Mouse (Mus musculus): ENCODE results near the gene Gm49368. TPM values are rescaled to one million over a fixed set of nuclear protein-coding genes. Genes with fewer than 3 reads are reported as not detected.

The Gm49368 gene
- polyA plus RNA-seq, 1 experiment from 2014 or later = not detected

DNA sequence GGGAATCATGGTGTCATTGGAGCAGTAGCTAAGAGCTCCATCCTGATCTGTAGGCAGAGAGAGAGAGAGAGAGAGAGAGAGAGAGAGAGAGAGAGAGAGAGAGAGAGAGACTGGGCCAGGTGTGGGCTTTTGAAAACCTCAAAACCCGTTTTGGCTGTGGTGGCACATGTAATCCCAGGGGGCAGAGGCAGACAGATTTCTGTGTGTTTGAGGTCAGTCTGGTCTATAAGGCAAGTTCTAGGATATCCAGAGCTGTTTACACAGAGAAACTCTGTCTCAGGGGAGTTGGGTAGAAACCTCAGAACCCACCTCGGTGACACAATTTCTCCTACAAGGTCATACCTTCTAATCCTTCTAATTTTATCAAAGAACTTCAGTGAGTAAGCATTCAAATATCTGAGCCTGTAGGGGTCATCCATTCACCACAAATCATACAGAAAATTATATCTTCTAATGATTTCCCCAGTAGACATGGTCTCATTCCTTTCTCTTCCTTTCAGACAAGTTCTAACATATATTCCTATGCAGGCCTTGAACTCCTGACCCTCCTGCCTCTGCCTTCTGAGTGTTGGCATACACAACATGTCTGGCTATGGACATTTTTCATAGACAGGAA, 38.4 kb downstream of the Gm49368 start:
- Histone ChIP-seq H3K27ac (no peak overlapping the region), H3K9me3 (replicated peaks; ENCODE audit: low read length) (no peaks in the 10 kb centered on the region), H3K4me3 (replicated peaks; ENCODE audit: low read depth, low read length) (no peak overlapping the region), H3K9ac (ENCODE audit: low read depth, low read length) (no peak overlapping the region), H3K27me3 (ENCODE audit: insufficient read depth, low read length) (no peaks in the 10 kb centered on the region), H3K4me2 (ENCODE audit: low read length) (no peak overlapping the region), H3K36me3 (ENCODE audit: insufficient read depth, low read length) (no peaks in the 10 kb centered on the region), H3K4me1 (replicated peaks; ENCODE audit: insufficient read depth, low read length) (no peaks in the 10 kb centered on the region)
- ATAC-seq (replicated peaks; ENCODE audit: low FRiP score, low read depth) = no peak
- DNase-seq (ENCODE audit: low spot score) = no peak
- TF ChIP-seq CTCF (IDR thresholded peaks at IDR 0.05; ENCODE audit: low read depth) = no peak
- WGBS = 74% methylated on average over 2 of the region's 2 CpGs

DNA sequence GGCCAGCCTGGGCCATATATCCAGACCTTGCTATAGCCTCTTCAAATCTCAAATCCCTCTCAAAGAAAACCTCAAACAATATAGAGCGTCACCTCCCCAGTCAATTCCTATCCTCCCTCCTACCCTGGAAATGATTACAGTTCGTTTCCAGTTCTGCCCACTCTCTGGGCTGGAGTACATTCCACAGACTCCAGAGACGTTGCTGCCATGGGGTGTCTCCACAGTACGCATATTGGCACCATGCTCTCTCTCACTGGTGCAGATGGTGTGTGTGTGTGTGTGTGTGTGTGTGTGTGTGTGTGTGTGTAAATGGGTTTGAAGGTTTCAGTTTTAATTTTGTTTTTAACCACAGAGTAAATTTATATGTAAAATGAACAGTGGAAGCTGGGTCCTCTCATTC, 42.8 kb downstream of the Gm49368 start:
- H3K27ac ChIP-seq = no peak overlapping the region
- no peak overlapping the region for H3K4me2 ChIP-seq (ENCODE audit: low read length)
- 66% methylated on average over 4 of the region's 4 CpGs for WGBS
- no peaks in the 10 kb centered on the region for H3K4me1 ChIP-seq (replicated peaks; ENCODE audit: insufficient read depth, low read length)
- no peaks in the 10 kb centered on the region for H3K9me3 ChIP-seq (replicated peaks; ENCODE audit: low read length)
- no peak overlapping the region for H3K9ac ChIP-seq (ENCODE audit: low read depth, low read length)
- no peaks in the 10 kb centered on the region for H3K36me3 ChIP-seq (ENCODE audit: insufficient read depth, low read length)
- DNase-seq (ENCODE audit: low spot score) = no peak
- ATAC-seq (replicated peaks; ENCODE audit: low FRiP score, low read depth) = no peak
- H3K4me3 ChIP-seq (replicated peaks; ENCODE audit: low read depth, low read length) = no peak overlapping the region
- TF ChIP-seq CTCF (IDR thresholded peaks at IDR 0.05; ENCODE audit: low read depth) = no peak
- H3K27me3 ChIP-seq (ENCODE audit: insufficient read depth, low read length) = no peaks in the 10 kb centered on the region

- no peak overlapping the region for H3K4me3 ChIP-seq (replicated peaks; ENCODE audit: low read depth, low read length)
- 88% methylated on average over 7 of the region's 7 CpGs for WGBS
Measured at GRCm38 (mm10) chr7:128107462-128107861, 45.0 kb downstream of the Gm49368 start.

DNA sequence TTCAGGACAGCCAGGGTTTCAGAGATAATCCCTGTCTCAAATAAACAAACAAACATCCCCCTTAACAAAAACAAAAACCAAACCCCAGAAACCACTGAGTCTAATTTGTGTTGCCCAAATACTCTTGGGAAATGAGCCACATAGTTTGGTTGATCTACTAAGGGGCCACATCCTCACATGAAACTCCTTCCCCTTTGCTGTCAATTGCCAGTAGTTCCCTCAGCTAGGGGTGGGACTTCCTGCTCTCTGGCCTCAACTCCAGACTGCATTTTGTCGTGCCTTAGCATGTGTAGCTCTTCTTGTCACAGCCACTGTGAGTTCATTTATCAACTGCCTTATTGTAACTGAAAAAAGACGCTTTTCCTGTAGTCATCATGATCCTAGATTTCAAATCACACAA, 47.8 kb downstream of the Gm49368 start:
- Histone ChIP-seq H3K27ac (no peak overlapping the region), H3K36me3 (ENCODE audit: insufficient read depth, low read length) (no peaks in the 10 kb centered on the region), H3K4me1 (replicated peaks; ENCODE audit: insufficient read depth, low read length) (no peaks in the 10 kb centered on the region), H3K9ac (ENCODE audit: low read depth, low read length) (no peak overlapping the region), H3K27me3 (ENCODE audit: insufficient read depth, low read length) (no peaks in the 10 kb centered on the region), H3K4me2 (ENCODE audit: low read length) (no peak overlapping the region), H3K9me3 (replicated peaks; ENCODE audit: low read length) (no peaks in the 10 kb centered on the region), H3K4me3 (replicated peaks; ENCODE audit: low read depth, low read length) (no peak overlapping the region)
- no peak for DNase-seq (ENCODE audit: low spot score)
- 64% methylated on average over 2 of the region's 2 CpGs for WGBS
- no peak for TF ChIP-seq CTCF (IDR thresholded peaks at IDR 0.05; ENCODE audit: low read depth)
- ATAC-seq (replicated peaks; ENCODE audit: low FRiP score, low read depth) = no peak

More at GRCm38 (mm10) chr7:128107462-128107861, 45.0 kb downstream of the Gm49368 start:
- Histone ChIP-seq H3K4me1 (replicated peaks; ENCODE audit: insufficient read depth, low read length) (no peaks in the 10 kb centered on the region), H3K27ac (no peak overlapping the region), H3K9ac (ENCODE audit: low read depth, low read length) (no peak overlapping the region), H3K4me2 (ENCODE audit: low read length) (no peak overlapping the region), H3K9me3 (replicated peaks; ENCODE audit: low read length) (no peaks in the 10 kb centered on the region), H3K27me3 (ENCODE audit: insufficient read depth, low read length) (no peaks in the 10 kb centered on the region), H3K36me3 (ENCODE audit: insufficient read depth, low read length) (no peaks in the 10 kb centered on the region)
- TF ChIP-seq CTCF (IDR thresholded peaks at IDR 0.05; ENCODE audit: low read depth) = no peak
- ATAC-seq (replicated peaks; ENCODE audit: low FRiP score, low read depth) (no peak), DNase-seq (ENCODE audit: low spot score) (no peak)

DNA sequence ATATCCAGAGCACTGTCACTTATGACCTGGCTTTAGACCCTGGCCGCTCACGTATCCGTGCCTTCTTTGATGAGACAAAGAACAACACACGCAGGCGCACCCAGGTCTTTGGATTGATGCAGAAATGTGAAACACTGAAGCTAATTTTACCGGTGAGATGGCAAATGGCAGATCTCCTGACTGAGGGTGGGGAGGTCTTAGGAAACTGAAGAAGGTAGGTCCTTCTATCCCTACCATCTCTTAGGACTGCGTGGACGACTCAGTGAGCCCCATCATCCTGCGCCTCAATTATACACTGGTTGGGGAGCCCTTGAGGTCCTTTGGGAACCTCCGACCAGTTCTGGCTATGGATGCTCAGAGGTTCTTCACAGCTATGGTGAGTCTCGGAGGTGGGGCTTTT, 49.6 kb downstream of the Gm49368 start:
- H3K9me3 ChIP-seq (replicated peaks; ENCODE audit: low read length) = no peaks in the 10 kb centered on the region
- H3K9ac ChIP-seq (ENCODE audit: low read depth, low read length) = no peak overlapping the region
- ATAC-seq (replicated peaks; ENCODE audit: low FRiP score, low read depth) (no peak), DNase-seq (ENCODE audit: low spot score) (no peak)
- no peaks in the 10 kb centered on the region for H3K4me1 ChIP-seq (replicated peaks; ENCODE audit: insufficient read depth, low read length)
- no peak overlapping the region for H3K4me3 ChIP-seq (replicated peaks; ENCODE audit: low read depth, low read length)
- no peak overlapping the region for H3K4me2 ChIP-seq (ENCODE audit: low read length)
- no peaks in the 10 kb centered on the region for H3K36me3 ChIP-seq (ENCODE audit: insufficient read depth, low read length)
- no peak for TF ChIP-seq CTCF (IDR thresholded peaks at IDR 0.05; ENCODE audit: low read depth)
- no peaks in the 10 kb centered on the region for H3K27me3 ChIP-seq (ENCODE audit: insufficient read depth, low read length)
- WGBS = 86% methylated on average over 11 of the region's 11 CpGs
- no peak overlapping the region for H3K27ac ChIP-seq

- Histone ChIP-seq H3K36me3 (ENCODE audit: insufficient read depth, low read length) (no peaks in the 10 kb centered on the region), H3K4me3 (replicated peaks; ENCODE audit: low read depth, low read length) (no peak overlapping the region), H3K9ac (ENCODE audit: low read depth, low read length) (no peak overlapping the region), H3K27ac (no peak overlapping the region), H3K4me1 (replicated peaks; ENCODE audit: insufficient read depth, low read length) (no peaks in the 10 kb centered on the region), H3K27me3 (ENCODE audit: insufficient read depth, low read length) (no peaks in the 10 kb centered on the region), H3K9me3 (replicated peaks; ENCODE audit: low read length) (no peaks in the 10 kb centered on the region), H3K4me2 (ENCODE audit: low read length) (no peak overlapping the region)
- TF ChIP-seq CTCF (IDR thresholded peaks at IDR 0.05; ENCODE audit: low read depth) = no peak
- ATAC-seq (replicated peaks; ENCODE audit: low FRiP score, low read depth) = no peak
- 96% methylated on average over 11 of the region's 11 CpGs for WGBS
- no peak for DNase-seq (ENCODE audit: low spot score)
Measured at GRCm38 (mm10) chr7:128114371-128115105, 52.1 kb downstream of the Gm49368 start.

Measured in kidney, postnatal 0 days (tissue).